Mouse (Mus musculus): ENCODE results near the gene Gm16503.
"Not testable (repeated sequence)": the region's sequence is repeated elsewhere in the genome, so short reads cannot be mapped to it uniquely, and the experiment has no call there.

The Gm16503 gene

DNA sequence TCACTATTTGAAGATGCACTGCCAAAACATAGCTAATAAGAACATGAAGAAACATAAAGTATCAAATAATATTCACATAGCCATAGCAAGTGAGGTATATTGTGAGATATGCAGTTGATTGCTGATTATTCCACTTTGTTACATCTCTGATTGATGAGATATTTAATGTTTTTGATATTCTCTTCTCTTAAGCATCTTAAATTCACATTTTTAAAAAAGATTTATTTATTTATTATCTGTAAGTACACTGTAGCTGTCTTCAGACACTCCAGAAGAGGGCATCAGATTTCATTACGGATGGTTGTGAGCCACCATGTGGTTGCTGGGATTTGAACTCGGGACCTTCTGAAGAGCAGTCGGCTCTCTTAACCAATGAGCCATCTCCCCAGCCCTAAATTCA, at the start of gene Gm16503:
Gene Gm16503, plus strand, starts transcription at position 301 of the 400 bp plus-strand sequence.
- DNase-seq (ENCODE audit: low spot score in 2 of 2), result not testable (repeated sequence)

DNA sequence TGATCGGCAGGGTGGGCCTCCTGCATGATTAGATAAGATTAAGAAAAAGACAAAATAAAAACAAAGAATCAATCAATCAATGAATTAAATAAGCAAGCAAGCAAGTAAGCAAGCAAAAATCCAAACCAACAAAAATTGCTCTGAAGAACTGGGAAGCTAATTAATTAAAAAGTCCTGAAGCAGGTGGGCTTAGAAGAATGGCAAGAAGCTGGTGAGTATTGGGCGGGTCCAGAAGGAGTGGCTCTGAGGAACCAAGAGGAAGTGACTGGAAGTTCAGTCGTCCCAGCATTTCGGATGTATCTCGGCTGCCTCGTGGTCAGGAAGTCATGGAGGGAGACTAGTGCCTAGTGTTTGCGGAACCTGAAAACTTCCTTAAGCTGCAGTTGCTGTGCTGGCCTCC, 47.9 kb upstream of the Gm16503 start, which contains the start of gene Zfp982:
Gene Zfp982, plus strand, starts transcription at position 301 of the 400 bp plus-strand sequence.
- not testable (repeated sequence) for DNase-seq (ENCODE audit: low spot score in 2 of 2)

DNA sequence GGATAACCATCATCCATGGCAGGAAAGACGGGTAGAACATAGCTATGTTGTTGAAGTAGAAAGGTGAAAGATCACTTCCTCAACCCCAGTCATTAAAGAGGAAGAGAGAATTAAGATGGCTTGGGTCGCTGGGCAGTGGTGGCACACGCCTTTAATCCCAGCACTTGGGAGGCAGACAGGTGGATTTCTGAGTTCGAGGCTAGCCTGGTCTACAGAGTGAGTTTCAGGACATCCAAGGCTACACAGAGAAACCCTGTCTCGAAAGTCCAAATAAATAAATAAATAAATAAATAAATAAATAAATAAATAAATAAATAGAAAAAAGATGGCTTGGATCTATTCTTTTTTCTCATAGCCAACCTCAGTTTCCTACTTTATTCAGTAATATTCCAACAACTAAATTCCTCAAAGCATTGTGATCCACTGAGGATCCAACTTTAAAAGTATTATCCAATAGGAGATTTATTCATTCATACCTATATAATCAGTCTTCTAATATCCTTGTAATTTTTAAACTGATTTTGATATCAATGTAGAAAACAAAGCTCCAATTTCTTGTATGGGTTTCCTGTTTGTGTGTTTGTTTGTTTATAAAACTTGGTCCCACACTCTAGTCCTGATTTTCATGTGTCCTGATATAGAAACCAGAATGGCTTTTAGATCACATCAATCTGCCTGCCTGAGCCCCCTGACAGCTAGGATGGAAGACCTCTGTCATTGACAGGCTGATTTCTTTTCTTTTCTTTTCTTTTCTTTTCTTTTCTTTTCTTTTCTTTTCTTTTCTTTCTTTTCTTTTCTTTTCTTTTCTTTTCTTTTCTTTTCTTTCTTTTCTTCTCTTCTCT, 41.0 kb upstream of the Gm16503 start:
- DNase-seq (ENCODE audit: low spot score in 2 of 2), result not testable (repeated sequence)

DNA sequence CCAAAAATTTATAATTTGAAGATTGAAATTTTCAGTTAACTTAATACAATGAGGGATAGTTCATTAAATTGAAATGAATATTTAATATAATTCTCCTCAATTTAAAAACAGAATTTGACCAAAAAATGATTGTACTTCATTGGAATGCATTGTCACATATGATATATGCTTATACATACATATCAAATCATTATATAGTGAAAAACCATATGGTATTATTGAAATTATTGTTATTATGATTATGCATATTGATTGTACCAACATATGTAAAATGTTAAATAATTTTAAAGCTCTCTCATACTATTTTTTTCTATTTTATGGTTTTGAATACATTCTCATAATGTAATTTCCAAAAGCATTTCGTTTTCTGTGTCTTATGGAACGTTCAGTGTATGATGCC, 30.8 kb upstream of the Gm16503 start:
- no peak for DNase-seq (ENCODE audit: low spot score in 2 of 2)

DNA sequence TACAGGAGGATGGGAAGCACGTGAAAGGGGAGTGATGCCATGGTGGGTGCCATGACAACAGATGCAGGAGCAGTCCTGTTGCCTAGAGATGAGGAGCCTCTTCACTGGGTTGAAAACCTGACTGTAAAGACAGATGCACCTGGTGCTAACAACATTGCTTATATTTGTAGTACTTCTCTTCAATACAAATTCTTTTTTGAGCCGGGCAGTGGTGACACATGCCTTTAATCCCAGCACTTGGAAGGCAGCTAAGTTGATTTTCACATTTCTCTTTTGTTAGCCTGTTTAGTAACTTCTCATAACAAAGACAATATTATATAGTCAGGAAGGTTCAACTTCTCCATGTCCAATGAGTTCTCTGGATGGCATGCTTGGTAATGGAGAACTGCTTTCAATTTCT, 21.0 kb upstream of the Gm16503 start:
- no peak for DNase-seq (ENCODE audit: low spot score in 2 of 2)

DNA sequence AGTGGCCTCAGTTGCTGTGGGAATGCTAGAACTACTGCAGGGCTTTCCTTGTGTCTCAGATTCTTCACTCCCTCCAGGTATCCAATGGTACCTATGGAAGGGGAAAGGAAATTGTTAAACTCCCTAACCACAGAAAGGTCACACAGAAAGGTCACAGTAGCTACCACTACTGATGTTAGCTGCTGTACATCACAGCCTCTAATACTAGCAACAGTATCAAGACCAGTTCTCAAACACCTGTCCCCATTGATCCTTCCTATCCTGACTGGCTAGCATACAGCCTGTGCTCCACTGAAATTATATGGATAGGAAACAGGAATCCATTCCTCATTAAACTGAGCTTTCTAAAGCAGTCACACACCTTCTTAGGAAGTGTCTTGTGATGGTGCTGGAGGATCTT, 19.9 kb upstream of the Gm16503 start:
- no peak for DNase-seq (ENCODE audit: low spot score in 2 of 2)

DNA sequence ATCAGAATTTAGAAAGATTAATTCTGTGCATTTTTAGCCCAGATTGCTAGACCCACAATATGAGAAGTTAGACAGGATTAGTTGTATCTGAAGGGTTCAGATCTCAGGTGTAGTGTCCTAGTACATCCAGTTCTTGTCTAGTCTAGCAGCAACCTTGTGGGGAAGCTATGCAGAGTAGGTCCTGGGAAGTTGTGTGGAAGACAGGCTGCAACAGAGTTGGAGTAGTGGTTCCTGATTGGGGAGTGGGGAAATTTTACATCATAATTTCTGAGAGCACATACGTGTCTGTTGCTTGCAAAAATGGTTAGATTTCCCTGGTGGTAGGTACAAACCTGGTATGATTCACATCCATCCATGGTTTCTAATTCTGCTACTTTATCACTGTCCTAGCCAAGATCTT, 14.9 kb upstream of the Gm16503 start:
- DNase-seq (ENCODE audit: low spot score in 2 of 2), result no peak

DNA sequence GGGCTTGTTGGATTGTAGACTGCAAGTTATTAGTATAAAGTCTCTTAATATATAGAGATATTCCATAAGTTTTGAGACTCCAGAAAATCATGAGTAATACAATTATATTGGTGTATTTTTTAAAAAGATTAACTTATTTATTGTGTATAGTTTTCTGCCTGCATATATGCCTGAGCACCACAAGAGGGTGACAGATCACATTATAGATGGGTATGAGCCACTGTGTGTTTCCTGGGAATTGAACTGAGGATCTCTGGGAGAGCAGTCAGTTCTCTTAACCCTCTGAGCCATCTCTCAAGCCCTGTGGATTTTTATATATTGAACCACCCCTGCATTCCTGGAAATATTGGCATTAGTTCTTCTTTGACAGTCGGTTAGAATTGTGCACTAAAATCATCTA, 9.7 kb upstream of the Gm16503 start:
- DNase-seq (ENCODE audit: low spot score in 2 of 2), result no peak

DNA sequence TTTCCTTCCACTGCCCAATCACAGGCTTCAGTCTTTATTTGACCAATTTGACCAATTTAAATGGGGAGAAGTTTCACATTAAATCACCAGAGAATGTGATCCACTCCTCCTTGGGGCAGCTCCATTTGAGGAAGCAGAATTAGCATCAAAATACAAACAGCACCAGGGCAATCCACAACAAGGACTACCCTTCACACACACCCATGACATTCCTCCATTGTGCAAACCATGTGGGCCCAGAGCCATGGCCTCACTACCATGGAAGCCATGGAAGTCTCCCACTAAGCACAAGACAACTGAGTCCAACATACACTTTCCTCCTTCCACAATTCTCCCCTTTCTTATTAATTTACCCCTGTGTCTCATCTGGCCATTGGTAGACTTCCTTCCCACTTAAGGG, 4.1 kb upstream of the Gm16503 start:
- DNase-seq (ENCODE audit: low spot score in 2 of 2), result not testable (repeated sequence)

DNA sequence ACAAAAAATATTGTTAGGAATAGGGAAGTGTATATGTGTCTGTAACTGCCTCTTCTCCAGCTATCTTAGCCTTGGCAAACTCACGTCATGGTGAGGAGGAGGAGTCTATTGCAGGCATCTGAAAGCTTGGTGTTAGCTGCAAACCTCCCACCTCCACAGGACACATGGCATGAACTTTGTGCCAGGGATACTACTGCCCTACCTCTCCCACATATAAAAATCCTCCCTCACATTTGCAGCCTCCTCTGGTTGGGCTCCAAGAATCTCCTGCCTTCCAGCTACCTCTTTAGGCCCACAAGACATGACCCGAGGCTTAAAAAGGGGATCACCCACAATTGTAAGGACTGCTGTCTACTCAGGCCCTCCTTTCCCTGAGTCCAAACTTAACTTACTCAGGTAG, 2.3 kb upstream of the Gm16503 start:
- DNase-seq (ENCODE audit: low spot score in 2 of 2), result no peak

DNA sequence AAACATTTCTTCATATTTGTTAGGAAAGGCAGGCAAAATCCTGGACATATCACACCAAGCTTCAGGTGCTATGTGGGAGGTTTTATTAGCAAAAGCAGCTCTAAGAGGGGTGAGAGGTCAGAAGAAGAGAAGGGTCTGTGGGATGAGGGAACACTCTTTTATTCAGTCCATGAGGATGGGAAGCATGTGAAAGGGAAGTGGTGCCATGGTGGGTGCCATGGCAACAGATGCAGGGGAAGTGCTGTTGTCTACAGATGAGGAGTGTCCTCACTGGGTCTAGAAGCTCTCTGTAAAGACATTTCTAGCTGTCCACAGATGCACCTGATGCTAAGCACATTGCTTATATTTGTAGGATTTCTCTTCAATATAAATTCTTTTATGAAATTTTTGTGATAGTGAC, 1.1 kb downstream of the Gm16503 start:
- no peak for DNase-seq (ENCODE audit: low spot score in 2 of 2)

DNA sequence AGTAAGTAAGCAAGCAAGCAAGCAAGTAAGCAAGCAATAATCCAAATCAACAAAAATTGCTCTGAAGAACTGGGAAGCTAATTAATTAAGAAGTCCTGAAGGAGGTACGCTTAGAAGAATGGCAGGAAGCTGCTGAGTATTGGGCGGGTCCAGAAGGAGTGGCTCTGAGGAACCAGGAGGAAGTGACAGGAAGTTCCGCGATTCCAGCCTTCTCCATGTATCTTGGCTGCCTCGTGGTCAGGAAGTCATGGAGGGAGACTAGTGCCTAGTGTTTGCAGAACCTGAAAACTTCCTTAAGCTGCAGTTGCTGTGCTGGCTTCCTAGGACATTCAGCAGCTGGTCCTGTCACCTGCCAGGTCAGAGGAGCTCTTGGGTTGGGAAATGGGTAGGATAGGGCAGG, 13.1 kb downstream of the Gm16503 start, which contains the start of gene Zfp985:
Gene Zfp985, plus strand, starts transcription at position 207 of the 400 bp plus-strand sequence.
- DNase-seq (ENCODE audit: low spot score in 2 of 2), result not testable (repeated sequence)

DNA sequence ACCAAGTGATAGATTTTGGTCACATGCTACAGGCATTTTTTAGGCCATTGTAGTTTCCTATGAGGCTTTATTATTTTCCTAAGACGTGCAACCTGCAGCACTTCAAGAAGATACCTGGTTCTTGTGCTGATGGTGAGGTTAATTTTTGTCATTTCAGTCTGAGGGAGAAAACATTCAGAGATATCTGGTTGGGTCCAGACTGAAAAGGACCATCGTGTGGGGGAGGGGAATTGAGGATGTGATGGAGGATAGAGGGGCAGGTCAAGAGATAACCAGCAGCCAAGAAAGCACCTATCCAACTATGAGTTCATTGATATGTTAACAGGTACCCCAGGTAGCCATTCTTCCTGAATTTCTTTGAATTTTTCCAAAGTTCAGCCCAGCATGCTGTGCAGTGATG, 14.3 kb downstream of the Gm16503 start:
- not testable (repeated sequence) for DNase-seq (ENCODE audit: low spot score in 2 of 2)

DNA sequence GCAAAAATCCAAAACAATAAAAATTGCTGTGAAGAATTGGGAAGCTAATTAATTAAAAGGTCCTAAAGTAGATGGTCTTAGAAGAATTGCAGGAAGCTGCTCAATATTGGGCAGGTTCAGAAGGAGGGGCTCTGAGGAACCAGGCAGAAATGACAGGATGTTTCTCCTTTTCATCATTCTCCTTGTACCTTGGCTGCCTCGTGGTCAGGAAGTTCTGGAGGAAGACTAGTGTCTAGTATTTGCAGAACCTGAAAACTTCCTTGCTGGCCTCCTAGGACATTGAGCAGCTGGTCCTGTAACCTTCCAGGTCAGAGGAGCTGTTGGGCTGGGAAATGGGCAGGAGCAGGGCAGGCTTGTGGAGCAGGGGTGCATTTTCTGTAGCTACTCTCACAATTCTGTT, 16.9 kb downstream of the Gm16503 start:
- DNase-seq (ENCODE audit: low spot score in 2 of 2), result not testable (repeated sequence)

DNA sequence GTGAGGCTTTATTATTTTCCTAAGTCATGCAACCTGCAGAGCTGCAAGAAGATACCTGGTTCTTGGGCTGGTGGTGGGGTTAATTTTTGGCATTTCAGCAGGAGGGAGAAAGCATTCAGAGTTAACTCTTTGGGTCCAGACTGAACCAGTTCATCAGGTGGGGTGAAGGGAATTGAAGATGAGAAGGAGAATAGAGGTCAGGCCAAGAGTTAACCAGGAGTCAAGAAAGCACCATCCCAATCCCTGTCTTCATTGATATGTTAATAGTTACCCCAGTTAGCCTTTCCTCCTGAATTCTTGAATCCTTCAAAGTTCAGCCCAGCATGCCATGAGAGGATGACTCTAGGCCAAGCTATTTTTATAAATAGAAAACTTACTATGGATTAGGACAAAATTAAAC, 18.0 kb downstream of the Gm16503 start:
- DNase-seq (ENCODE audit: low spot score in 2 of 2), result not testable (repeated sequence)

DNA sequence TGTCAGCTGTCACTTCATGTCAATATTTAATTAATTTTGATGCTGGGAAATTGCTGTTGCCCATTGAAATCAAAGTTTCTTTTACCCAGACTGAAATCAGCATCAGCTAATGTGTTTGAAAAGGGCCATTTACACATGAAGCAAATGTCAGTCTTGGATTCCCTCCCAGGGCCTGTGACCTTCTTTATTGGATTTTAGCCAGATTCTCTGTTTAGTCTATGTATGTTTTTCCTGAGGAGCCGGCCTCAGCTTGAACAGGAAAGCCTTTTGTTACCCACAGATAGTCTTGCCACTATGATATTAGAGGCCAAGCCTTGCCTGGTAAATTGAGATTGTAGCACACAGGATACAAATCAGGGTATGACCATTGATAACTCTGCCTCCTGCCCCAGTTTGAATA, 19.1 kb downstream of the Gm16503 start:
- DNase-seq (ENCODE audit: low spot score in 2 of 2), result not testable (repeated sequence)

DNA sequence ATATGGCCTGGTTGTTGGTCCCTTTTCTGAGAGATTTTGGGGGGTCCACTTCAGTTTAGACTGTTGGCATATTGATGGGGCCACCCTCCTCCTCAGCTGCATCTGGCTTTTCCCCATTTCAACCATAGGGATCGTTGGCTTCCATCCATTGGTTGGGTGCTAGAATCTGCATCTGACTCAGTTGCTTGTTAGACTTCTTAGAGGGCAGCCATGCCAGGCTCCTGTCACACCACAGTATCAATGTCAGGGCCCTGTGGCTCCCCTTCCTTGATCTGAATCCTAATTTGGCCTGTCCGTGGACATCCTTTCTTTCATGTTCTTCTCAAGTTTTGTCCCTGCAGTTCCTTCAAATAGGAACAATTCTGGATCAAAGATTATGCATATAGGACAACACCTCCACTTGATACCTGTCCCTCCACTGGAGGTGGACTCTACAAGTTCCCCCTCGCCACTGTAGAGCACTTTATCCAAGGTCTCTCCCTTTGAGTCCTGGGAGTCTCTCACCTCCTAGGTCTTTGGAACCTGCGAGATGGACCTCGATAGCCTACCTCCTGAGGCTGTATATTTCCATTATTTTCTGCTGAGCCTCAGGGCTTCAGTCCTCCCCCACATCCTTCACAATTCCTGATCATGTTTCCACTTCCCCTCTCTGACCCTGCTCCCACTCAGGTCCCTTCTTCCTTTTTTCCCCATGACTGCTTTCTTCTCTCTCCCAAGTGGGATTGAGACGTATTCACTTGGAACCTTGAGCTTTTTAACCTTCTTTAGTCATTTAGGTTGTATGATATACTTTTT, 25.6 kb downstream of the Gm16503 start:
- DNase-seq (ENCODE audit: low spot score in 2 of 2), result no peak

DNA sequence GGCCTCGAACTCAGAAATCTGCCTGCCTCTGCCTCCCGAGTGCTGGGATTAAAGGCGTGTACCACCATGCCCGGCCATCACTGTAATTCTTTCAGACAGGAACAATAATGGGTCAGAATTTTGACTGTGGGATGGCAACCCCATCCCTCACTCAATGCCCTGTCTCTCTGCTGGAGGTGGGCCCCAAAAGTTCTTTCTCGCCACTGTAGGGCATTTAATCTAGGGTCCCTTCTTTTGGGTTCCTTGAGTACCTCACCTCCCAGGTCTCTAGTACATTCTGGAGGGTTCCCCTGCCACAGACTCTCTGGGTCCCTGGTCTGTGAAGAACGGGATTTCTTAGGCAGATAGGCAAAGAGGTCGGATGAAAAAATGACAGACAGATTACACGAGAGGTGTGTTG, 31.1 kb downstream of the Gm16503 start:
- not testable (repeated sequence) for DNase-seq (ENCODE audit: low spot score in 2 of 2)

DNA sequence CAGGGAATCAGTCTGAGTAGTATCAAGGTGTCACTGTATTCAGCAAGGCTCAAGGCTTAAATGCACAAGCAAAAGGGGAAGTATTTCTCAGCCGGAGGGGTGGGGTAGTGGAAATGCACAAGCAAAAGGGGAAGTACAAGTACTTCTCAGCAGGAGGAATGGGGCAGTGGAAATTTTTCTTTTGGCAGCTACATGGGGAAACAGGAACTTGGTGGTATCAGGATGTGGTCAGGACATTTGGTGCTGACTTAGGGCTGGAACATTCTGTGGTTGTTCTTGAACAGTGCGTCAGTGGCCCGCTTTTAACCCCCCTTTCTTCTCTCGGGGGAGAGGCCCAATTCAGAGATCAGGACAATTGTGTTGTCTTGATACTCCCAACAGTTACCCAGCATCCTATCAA, 39.4 kb downstream of the Gm16503 start:
- not testable (repeated sequence) for DNase-seq (ENCODE audit: low spot score in 2 of 2)

DNA sequence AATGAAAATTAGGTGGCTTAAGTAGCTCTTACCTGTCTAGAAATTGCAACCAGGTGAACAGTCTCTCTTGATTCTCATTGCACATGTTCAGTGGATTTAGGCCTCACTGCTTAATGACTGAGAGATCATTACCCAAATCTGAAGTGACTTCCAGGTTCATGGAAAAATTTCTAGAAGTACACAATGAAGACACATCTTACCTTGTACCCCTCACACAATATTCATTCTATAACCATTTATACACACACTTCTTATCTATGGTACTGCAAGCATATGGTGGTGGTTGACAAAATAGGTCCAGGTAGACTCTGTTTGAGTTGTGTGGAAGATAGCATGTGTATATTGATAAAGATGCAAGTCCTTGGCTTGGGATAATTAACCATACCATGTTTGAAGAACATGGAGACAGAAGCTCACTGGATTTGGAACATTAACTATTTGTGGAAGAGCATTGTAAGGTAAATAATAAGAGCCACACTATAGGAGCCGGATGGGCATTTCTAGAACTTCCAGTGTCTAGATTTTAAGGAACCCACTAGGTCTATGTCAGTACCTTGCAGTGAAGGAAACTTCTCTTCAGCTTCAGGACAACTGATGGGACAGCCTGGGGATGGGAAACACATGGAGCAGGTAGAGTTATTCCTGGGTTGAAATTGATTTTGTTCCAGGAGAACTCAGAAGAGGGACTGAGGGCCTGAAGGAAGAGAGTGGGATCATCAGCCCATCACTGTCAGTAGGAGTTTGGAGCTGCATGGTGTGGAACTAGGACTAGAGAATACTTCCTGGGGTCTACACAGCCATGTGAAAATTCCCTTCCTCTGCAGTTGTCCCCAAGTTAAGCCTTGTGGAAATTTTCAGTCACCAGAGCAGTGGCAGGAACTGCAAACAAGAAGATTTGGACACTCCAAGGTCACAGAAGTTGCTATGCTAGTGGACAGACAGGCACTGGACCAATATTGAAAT, 46.8 kb downstream of the Gm16503 start:
- DNase-seq (ENCODE audit: low spot score in 2 of 2), result no peak

All from urinary bladder, postnatal 4 days (tissue).